Mouse (Mus musculus) B cell, adult 2 months (primary cell): Measurements from ENCODE around the gene Hdac9.

ENCODE experiments used
- DNase-seq, 2 experiments: peaks; one replicate each; pipeline ENCODE4 v3.0.0; 2022

Gene Hdac9

DNA sequence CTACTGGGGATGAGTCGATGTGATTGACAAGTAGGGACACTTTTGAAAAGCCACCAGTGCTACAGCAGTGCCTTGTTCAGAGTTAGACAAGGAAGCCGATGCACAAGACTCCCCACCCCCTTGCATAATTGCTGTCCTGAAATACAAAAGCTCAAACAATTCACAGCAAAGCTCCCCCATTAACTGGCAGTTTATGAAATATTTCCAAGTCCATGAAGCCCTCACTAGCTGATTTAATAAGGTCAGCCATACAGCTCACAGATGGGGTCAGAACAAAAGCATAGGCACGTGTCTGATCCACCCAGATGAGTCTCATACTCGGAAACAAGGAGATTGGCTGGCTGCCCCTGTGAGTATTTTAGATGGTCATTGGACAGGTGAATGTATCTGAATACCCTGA, 228.0 kb downstream of the Hdac9 start:
- DNase-seq = no peak

- DNase-seq = no peak
Measured at GRCm38 (mm10) chr12:34683375-34683774, 233.5 kb downstream of the Hdac9 start.

GRCm38 (mm10) chr12:34682657-34683056, 234.2 kb downstream of the Hdac9 start:
- no peak for DNase-seq

GRCm38 (mm10) chr12:34680576-34680975, 236.3 kb downstream of the Hdac9 start:
- DNase-seq = peak; percentile 17 to 20

DNA sequence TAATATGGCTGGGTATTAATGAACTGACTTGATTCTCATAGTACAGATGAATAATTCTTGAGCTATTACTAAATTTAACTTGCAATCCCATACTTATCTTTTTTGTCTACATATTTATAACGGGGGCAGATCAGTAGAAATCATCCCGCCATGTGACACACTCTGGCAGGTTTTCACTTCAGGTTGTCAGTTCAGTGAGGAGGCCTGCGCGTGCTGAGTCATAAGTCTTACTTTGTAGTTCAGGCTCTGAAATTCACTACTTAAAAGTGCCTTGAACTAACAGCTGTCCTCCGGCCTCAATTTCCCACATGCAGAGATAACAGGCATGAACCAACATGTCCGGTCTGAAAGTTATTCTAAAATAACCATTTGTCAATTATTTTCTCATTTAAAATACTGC, 239.8 kb downstream of the Hdac9 start:
- DNase-seq = no peak

DNA sequence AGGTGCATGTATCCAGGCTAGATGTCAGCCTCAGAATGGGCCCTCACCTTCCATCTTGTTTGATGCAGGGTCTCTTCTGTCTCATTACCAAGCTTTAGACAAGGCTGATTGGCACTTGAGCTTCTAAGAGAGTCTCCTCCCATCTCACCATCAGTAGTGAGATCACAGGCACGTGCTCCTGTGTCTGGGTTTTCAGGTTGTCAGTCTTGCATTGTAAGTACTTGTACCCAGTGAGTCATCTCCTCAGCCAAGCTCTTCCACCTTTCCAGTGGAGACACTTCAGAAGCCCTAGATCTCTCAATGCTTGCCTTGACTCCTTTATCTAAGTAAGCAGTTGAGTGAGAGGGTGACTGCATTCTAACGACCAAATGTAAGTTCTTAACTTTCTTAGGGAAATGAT, 242.7 kb downstream of the Hdac9 start:
- DNase-seq = no peak

- DNase-seq = no peak
Measured at GRCm38 (mm10) chr12:34673539-34673938, 243.4 kb downstream of the Hdac9 start.

DNA sequence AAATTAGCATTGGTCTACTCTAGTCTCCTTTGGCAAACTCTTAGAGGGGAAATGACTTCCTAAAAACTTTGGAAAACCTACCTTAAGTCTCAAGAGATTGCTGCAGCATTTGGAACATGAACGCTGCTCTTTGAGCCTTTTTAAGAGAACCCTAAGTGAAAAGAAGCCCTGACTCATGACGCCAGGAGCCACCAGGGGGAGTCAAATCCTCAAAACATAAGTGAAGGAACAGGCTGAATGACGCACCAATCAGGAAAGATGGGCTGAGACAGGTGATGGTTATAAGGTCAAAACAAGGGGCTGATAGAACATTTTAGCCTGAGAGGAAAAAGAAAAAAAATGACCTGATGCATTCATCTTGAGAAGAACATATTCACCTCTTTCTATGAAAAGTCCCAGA, 252.1 kb downstream of the Hdac9 start:
- peak; percentile 82 to 86 for DNase-seq

DNA sequence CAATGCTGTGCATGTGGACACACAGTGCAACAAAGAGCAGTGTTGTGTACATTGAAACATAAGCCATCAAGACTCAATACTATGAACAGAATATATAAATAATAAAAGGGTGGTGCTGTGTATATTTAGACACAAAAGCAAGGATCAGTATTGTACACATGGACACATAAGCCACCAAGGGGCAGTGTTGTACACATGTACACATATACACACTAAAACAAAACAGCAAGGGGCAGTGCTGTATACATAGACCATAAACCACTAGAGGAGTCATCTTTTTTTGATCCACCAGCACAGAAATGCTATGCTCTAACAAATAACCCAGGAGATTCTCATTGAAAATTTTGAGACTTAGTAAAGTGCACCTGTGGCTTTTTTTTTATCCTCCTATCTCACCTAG, 255.5 kb downstream of the Hdac9 start:
- no peak for DNase-seq

DNA sequence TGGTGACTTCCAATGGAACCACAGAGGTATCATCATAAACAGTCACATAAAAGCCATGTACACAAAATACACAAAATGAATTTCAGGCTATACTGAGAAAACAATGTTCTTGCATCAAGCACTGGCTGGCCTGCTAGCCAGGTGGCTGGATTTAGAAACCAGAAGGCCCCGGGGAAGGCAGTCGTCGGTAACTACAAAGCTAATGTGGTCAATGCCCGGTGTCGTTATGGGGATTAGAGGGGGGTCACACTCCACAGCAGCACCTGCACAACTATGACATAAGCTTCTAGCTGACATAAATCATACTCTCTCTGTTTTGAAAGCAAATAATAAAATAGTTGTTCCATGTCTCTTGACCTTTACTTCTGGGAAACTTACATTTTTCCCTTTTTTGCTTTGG, 256.9 kb downstream of the Hdac9 start:
- no peak for DNase-seq

- DNase-seq = no peak
Measured at GRCm38 (mm10) chr12:34658568-34658967, 258.3 kb downstream of the Hdac9 start.

DNA sequence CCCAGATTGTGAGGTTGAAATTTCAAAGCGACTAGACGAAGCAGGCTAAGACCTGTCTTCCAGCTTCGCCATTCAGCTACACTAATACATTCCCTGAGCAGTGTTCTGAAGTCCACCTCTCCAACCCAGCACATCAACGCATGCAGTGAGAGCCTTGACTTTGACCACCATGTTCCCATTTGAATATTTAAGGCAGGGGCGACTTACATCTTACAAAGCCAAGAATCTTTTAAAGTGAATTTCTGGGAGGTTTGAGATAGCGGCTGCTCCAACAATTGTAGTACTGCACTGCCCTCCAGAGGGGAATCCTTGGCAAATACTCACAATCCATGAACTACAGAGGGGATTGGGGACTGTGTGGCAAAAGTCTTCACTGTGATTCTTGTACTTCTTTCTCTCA, 258.8 kb downstream of the Hdac9 start:
- peak; percentile 49 to 50 for DNase-seq

DNA sequence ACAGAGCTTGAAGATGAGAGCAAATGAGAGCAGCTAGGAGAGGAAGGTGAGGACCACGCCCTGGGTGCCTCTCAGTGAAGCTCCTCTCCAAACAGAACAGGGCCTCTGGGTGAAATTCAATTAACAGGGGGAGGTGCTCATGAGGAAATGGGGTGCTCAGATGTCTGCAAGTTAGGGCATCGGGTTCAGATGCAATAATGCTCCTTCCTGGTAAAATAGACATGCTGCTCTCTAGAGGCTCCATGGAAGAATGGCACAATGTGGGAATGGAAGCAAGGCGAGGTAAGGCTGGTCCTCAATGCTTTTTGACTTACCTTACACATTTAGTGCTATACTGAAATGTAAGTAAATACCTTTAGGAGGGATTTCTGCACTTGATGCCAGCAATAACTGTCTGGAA, 263.3 kb downstream of the Hdac9 start:
- no peak for DNase-seq

GRCm38 (mm10) chr12:34648753-34649152, 268.1 kb downstream of the Hdac9 start:
- DNase-seq = no peak

DNA sequence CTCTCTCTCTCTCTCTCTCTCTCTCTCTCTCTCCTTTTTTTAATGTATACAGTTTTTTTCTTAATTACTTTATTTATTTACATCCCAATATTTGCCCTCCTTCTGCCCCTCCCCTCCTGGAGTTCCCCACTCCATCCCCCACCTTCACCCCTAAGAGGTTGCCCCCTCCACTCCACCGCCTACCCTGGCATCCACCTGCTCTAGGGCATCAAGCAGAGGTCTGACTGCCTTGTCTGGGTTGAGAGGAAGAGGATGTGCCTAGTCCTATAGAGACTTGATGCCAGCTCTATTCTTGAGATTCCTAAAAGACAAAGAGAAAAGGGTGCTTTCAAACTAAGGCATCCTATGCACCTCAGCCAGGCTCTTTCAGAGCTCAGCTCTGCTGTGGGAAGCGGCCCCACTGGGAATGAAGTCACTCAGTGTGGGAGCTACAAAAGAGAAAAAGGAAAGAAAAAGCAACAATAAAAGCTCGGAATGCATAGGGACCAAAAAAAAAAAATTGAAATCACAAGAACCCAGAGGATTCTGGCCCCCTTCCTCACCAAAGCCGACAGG, 275.1 kb downstream of the Hdac9 start:
- DNase-seq = no peak

DNA sequence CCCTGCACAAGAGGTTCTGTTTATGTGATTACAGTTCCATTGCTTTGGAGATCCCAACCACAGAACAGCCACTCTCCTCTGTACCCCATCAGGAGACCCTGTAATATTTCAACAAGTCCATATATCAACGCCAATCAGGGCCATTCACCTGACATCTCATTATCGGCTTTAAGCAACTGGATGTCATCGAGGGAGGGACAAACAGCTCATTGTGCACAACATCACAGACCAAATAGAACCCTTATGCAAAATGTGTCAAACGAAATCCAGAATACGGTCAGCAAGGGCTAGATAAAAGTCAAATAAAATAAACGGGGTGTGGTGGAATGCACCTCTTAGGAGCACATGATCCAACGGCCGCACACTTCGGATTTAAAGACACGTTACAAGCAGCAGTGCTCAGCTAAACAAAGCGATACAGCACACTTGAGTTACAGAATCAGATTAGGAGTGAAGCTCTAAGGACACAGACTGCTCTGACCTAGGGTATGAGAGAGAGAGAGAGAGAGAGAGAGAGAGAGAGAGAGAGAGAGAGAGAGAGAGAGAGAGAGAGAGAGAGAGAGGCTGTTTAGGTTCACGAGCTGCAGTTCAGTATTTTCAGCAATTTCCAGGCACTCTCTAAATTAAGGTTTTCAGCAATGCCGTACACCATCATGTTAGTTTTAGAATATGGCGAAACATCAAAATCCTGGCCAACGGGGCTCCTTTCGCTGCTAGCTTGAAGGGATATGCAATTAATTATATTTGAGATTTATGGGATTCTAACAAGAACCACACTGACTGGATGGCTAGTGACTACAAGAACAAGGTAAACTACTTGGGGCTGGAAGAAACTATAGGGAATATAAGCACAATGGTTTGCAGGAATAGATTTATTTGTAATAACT, 279.4 kb downstream of the Hdac9 start:
- no peak for DNase-seq

DNA sequence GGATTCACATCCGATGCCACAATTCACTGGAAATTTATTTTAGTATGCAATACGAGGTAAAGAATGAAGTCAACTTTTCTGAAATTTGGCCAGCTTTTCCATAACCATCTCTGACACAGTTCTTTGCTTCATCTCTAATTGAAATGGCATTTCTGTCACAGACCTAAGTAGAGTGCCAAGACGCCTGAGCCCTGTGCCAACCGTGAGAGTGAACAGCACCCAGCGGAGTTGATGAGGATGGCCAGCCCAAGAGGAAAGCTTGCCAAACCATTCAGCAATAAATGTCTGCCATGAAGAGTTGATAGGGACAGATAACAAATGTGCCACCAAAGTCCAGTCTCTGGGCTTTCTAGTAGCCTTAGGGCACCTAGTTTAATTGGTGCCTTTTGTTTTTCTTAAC, 297.8 kb downstream of the Hdac9 start:
- no peak for DNase-seq

DNA sequence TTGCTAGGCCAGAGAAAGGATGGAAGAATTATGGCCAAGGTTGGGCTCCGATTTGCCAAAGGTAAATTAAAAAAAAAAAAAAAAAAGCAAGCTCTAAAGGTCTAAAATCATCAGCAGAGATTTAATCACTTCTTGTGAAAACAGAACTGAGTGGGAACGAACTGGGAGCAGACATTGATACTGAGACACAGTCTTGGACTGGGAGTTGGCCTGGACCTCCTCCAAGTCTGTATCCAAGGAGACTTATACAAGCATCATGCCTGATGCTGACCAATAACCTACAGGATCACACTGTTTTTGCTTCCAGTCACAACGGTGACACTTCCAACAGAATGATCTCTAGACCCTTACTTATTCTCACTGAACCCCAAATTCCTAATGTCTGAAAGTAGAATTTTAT, 298.6 kb downstream of the Hdac9 start:
- DNase-seq = no peak

DNA sequence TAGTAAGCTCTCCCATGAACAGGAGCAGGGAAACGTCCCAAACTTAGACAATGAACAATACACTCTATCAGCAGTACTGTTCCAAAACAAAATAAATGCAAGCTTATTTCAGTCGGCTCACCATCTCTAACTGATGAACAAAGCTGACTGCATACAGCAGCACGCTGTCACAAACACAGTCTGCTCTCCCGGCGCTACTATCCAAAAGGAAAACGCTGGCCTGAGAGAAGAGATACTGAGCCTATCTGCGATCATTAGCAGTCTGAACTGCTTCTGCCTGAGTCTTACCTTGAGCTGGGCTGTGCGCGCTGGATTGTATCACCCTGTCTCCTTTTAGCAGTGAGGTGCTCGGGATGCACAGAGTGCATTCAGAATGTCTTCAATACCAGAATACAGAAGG, 299.1 kb downstream of the Hdac9 start:
- no peak for DNase-seq

DNA sequence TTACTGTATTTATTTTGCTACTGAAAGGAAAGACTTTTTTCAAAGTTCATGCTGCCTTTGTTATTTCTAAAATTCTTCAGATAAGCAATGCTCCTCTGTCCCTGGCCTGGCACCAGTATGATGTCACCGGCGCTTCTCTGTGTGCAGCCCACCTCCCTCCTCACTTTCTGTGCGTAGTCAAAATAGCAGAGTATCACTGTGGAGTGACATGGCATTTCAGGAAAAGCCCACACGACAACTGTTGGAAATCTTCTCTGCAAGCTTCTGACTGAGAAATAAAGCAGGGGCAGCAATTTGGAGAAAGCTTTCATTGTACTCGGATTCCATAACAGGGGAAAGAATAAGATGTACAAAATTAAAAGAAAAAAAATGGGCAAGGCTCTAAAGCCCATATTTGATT, 302.1 kb downstream of the Hdac9 start:
- no peak for DNase-seq

- DNase-seq = no peak
Measured at GRCm38 (mm10) chr12:34612511-34612910, 304.4 kb downstream of the Hdac9 start.

- no peak for DNase-seq
Measured at GRCm38 (mm10) chr12:34604521-34604920, 312.4 kb downstream of the Hdac9 start.

GRCm38 (mm10) chr12:34594167-34594793, 322.6 kb downstream of the Hdac9 start:
- DNase-seq = no peak

DNA sequence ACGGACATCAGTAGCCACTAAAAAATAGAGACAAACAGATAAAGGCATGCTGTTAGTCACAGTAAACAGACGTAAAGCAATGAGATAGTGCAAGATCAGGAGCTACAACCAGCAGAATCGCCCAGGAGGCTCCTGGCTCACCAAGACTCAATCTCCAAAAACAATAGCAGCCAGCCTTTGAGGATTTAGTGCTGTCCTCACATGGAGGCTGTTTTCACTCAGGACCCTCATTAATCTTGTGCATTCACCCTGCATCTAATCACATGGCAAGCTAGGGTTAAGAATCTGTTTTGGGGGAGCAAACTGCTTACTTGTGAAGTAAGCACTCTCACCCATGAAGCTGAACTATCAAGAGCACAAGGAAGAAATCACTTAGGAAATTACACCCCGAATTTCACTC, 329.7 kb downstream of the Hdac9 start:
- DNase-seq = no peak
